Mouse (Mus musculus): ENCODE measurements around the gene Qtrt1. TPM values are rescaled to one million over a fixed set of nuclear protein-coding genes. Genes with fewer than 3 reads are reported as not detected.

Gene Qtrt1
- total and polyA plus RNA-seq, 3 experiments: 48.1 to 57.8 (median 56.8) TPM

GRCm38 (mm10) chr9:21440387-21440786 is 28.8 kb downstream of the Qtrt1 start:
- Histone ChIP-seq H3K27me3 (replicated peaks) (no peaks in the 10 kb centered on the region), H3K79me2 (replicated peaks; ENCODE audit: control insufficient read depth, extremely low read depth, insufficient read depth, poor library complexity, severe bottlenecking) (peaks cover 8% of the 10 kb centered on the region), H3K4me2 (ENCODE audit: insufficient read depth, low read depth, poor library complexity, severe bottlenecking) (no peak overlapping the region), H3K4me1 (ENCODE audit: control insufficient read depth in 1 of 2, insufficient read depth in 2 of 2) (peaks cover 13 to 40% of the 10 kb centered on the region in 2 experiments), H3K4me3 (replicated peaks in 1 of 3; ENCODE audit: low read depth in 2 of 3, low read length in 2 of 3, poor library complexity in 1 of 3) (no peak overlapping the region), H3K36me3 (replicated peaks in 1 of 2; ENCODE audit: control insufficient read depth in 1 of 2, insufficient read depth in 1 of 2, low read length in 1 of 2) (peaks cover 0 to 68% of the 10 kb centered on the region in 2 experiments), H3K9ac (ENCODE audit: insufficient read depth, low read depth) (no peak overlapping the region), H3K9me3 (replicated peaks; ENCODE audit: low read length) (no peaks in the 10 kb centered on the region), H3K27ac (ENCODE audit: insufficient read depth, low read depth) (no peak overlapping the region)
- no peak for DNase-seq (ENCODE audit: extremely low read depth)
- no peak for TF ChIP-seq MAFK (IDR thresholded peaks at IDR 0.05; ENCODE audit: insufficient replicate concordance, low read length)
- TF ChIP-seq ELF1 (IDR thresholded peaks at IDR 0.05; ENCODE audit: low read depth, low read length): no peak
- TF ChIP-seq E2F4 (IDR thresholded peaks at IDR 0.05; ENCODE audit: insufficient replicate concordance, low read depth, low read length): no peak
- no peak for TF ChIP-seq CTCF (conservative IDR thresholded peaks at IDR 0.05 in 1 of 2, IDR thresholded peaks at IDR 0.05 in 1 of 2; ENCODE audit: low read depth in 2 of 2, low read length in 2 of 2)
- in situ Hi-C loops (cut with MboI; ENCODE audit: low pct_ligation_motif_present, low pct_unique_long_range_greater_than_20kb, low sequenced_read_pairs): no loop called here
- dilution Hi-C loops (cut with MboI; ENCODE audit: extremely low pct_ligation_motif_present, extremely low pct_unique_long_range_greater_than_20kb, low sequenced_read_pairs): no loop called here

GRCm38 (mm10) chr9:21443853-21444252 is 32.2 kb downstream of the Qtrt1 start:
- no peak overlapping the region for H3K27ac ChIP-seq (ENCODE audit: insufficient read depth, low read depth)
- DNase-seq (ENCODE audit: extremely low read depth): no peak
- peaks cover 13 to 27% of the 10 kb centered on the region in 2 experiments for H3K4me1 ChIP-seq (ENCODE audit: control insufficient read depth in 1 of 2, insufficient read depth in 2 of 2)
- H3K4me3 ChIP-seq (replicated peaks in 1 of 3; ENCODE audit: low read depth in 2 of 3, low read length in 2 of 3, poor library complexity in 1 of 3): no peak overlapping the region
- H3K9ac ChIP-seq (ENCODE audit: insufficient read depth, low read depth): no peak overlapping the region
- H3K4me2 ChIP-seq (ENCODE audit: insufficient read depth, low read depth, poor library complexity, severe bottlenecking): no peak overlapping the region
- no peaks in the 10 kb centered on the region for H3K27me3 ChIP-seq (replicated peaks)
- peaks cover 10 to 76% of the 10 kb centered on the region in 2 experiments for H3K36me3 ChIP-seq (replicated peaks in 1 of 2; ENCODE audit: control insufficient read depth in 1 of 2, insufficient read depth in 1 of 2, low read length in 1 of 2)
- dilution Hi-C loops (cut with MboI; ENCODE audit: extremely low pct_ligation_motif_present, extremely low pct_unique_long_range_greater_than_20kb, low sequenced_read_pairs) (no loop called here), in situ Hi-C loops (cut with MboI; ENCODE audit: low pct_ligation_motif_present, low pct_unique_long_range_greater_than_20kb, low sequenced_read_pairs) (no loop called here)
- H3K9me3 ChIP-seq (replicated peaks; ENCODE audit: low read length): no peaks in the 10 kb centered on the region
- H3K79me2 ChIP-seq (replicated peaks; ENCODE audit: control insufficient read depth, extremely low read depth, insufficient read depth, poor library complexity, severe bottlenecking): peaks cover 3% of the 10 kb centered on the region
- no peak for TF ChIP-seq MEF2A (IDR thresholded peaks at IDR 0.05; ENCODE audit: borderline replicate concordance, low read depth, low read length)
- TF ChIP-seq USF1 (IDR thresholded peaks at IDR 0.05; ENCODE audit: low read depth, low read length): no peak
- TF ChIP-seq PAX5 (IDR thresholded peaks at IDR 0.05; ENCODE audit: low read length): no peak
- no peak for TF ChIP-seq NRF1 (IDR thresholded peaks at IDR 0.05; ENCODE audit: low read depth, low read length)
- no peak for TF ChIP-seq ZKSCAN1 (IDR thresholded peaks at IDR 0.05; ENCODE audit: borderline replicate concordance, low read depth, low read length)
- TF ChIP-seq ELF1 (IDR thresholded peaks at IDR 0.05; ENCODE audit: low read depth, low read length): no peak
- TF ChIP-seq POLR2AphosphoS2 (IDR thresholded peaks at IDR 0.05; ENCODE audit: low read depth, low read length): no peak
- TF ChIP-seq IRF4 (IDR thresholded peaks at IDR 0.05; ENCODE audit: low read depth, low read length): no peak

GRCm38 (mm10) chr9:21444574-21444973 is 32.9 kb downstream of the Qtrt1 start:
- dilution Hi-C loops (cut with MboI; ENCODE audit: extremely low pct_ligation_motif_present, extremely low pct_unique_long_range_greater_than_20kb, low sequenced_read_pairs) (no loop called here), in situ Hi-C loops (cut with MboI; ENCODE audit: low pct_ligation_motif_present, low pct_unique_long_range_greater_than_20kb, low sequenced_read_pairs) (no loop called here)
- no peak overlapping the region for H3K27ac ChIP-seq (ENCODE audit: insufficient read depth, low read depth)
- H3K9ac ChIP-seq (ENCODE audit: insufficient read depth, low read depth): no peak overlapping the region
- no peak for TF ChIP-seq NRF1 (IDR thresholded peaks at IDR 0.05; ENCODE audit: low read depth, low read length)
- no peaks in the 10 kb centered on the region for H3K9me3 ChIP-seq (replicated peaks; ENCODE audit: low read length)
- no peak overlapping the region for H3K4me2 ChIP-seq (ENCODE audit: insufficient read depth, low read depth, poor library complexity, severe bottlenecking)
- DNase-seq (ENCODE audit: extremely low read depth): no peak
- H3K36me3 ChIP-seq (replicated peaks in 1 of 2; ENCODE audit: control insufficient read depth in 1 of 2, insufficient read depth in 1 of 2, low read length in 1 of 2): peaks cover 14 to 79% of the 10 kb centered on the region in 2 experiments
- H3K79me2 ChIP-seq (replicated peaks; ENCODE audit: control insufficient read depth, extremely low read depth, insufficient read depth, poor library complexity, severe bottlenecking): peaks cover 3% of the 10 kb centered on the region
- no peak overlapping the region for H3K4me3 ChIP-seq (replicated peaks in 1 of 3; ENCODE audit: low read depth in 2 of 3, low read length in 2 of 3, poor library complexity in 1 of 3)
- peaks cover 8 to 25% of the 10 kb centered on the region in 2 experiments for H3K4me1 ChIP-seq (ENCODE audit: control insufficient read depth in 1 of 2, insufficient read depth in 2 of 2)
- no peaks in the 10 kb centered on the region for H3K27me3 ChIP-seq (replicated peaks)

All from CH12.LX (cell line).